Mouse (Mus musculus): ENCODE results near the gene Cavin1. TPM values are rescaled to one million over a fixed set of nuclear protein-coding genes. Genes with fewer than 3 reads are reported as not detected.
A peak's percentile ranks its signal among the peaks of the same experiment; 100 is the strongest.

The Cavin1 gene
- total and polyA plus RNA-seq, 2 experiments from 2014 or later = 305 to 442 TPM

DNA sequence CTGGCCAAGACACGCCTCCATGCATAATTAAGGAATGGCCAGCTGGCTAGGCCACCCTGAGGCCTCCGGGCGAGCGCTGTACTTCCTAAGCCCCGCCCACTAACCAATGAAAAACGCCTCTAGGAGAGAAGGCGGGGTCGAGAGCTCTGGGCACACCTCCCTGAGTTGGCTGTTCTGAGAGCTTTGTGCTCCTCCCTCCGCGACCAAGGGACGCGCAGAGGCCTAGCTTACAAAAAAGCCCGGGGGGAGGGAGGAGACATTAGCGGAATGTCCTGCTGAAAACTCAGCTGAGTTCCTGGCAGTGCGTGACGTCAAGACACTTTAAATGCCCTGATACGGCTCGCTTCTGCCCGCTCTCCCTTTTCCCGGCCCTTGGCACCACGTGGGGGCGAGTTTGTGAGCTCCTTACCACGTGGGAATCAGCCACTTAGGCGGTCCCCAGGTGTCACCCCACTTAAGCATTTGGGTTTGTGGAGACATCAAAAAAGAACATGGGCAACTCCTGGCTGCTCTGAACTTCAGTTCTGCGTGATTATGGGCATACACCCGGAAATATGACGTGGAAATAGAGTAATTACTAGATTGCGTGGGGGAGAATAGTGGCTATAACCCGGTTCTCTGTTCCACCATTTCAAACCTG, 31.1 kb downstream of the Cavin1 start, which contains the start of gene Stat3:
Gene Stat3, minus strand, starts transcription at position 29 of the 640 bp plus-strand sequence.
- under 1% methylated on average over 29 of the region's 29 CpGs for WGBS
- no peaks in the 10 kb centered on the region for H3K36me3 ChIP-seq (replicated peaks; ENCODE audit: control insufficient read depth, insufficient read depth, low read length)
- peak within 1 kb of the TSS; percentile 98 for H3K27ac ChIP-seq (ENCODE audit: low read depth)
- peak within 1 kb of the TSS; percentile 97 for H3K9ac ChIP-seq (replicated peaks; ENCODE audit: low read depth, low read length)
- peaks cover 31% of the 10 kb centered on the region for H3K4me1 ChIP-seq (ENCODE audit: control insufficient read depth, insufficient read depth)
- H3K4me3 ChIP-seq (ENCODE audit: low read depth, low read length) = peak within 1 kb of the TSS; percentile 99
- ATAC-seq (ENCODE audit: insufficient read depth, low read depth) (peak; percentile 97), DNase-seq (ENCODE audit: low spot score) (peak; percentile 100)
- H3K4me2 ChIP-seq (ENCODE audit: low read depth, low read length) = peak within 1 kb of the TSS; percentile 73
- TF ChIP-seq EP300 (IDR thresholded peaks at IDR 0.05; ENCODE audit: low read depth) (peak; percentile 95), CTCF (IDR thresholded peaks at IDR 0.05; ENCODE audit: low read depth) (peak; percentile 1; the same call in 1 of the 2 replicates)
- peaks cover under 1% of the 10 kb centered on the region; the same call in 1 of the 2 replicates for H3K9me3 ChIP-seq (replicated peaks; ENCODE audit: control insufficient read depth, low read length)
- no peaks in the 10 kb centered on the region for H3K27me3 ChIP-seq (ENCODE audit: control insufficient read depth, insufficient read depth, low read length)

DNA sequence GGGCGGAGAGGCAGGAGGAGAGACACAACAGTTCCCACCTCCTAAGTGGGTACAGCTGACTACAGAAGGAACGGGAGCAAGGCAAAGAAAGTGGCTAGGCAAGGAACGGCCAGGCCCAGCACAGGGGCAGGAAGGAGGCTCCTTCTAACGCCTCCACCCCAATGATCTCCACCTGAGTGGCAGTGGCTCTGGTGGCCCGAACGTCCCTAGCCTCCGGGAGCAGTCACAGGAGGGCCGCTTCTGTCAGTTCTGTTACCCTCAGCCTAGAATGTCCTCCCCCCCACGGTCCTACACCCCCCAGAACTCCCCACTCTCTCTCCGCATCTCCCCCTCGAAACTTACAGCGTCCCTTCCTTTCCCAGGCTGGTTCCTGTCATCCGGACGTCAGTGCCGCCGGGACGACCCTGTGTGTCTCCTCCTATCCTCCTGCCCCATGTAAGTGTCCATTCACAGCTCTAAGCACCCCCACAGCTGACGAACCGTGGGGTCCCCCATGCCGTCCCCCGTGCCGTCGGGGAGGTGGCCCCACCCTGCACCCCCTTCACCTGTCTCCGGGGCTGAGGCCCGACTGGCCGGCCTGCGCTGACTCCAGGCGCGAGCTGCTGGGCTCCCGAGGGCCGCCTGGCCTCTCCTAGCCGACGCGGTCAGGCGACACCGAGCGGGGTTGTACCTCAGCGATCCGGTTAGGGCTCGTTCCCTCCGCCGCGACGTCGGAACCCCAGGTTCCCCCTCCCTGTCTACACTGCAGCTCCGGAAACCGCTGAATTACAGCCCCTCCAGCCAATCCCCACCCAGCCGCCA, 31.8 kb downstream of the Cavin1 start:
- no peaks in the 10 kb centered on the region for H3K9me3 ChIP-seq (replicated peaks; ENCODE audit: control insufficient read depth, low read length)
- H3K4me2 ChIP-seq (ENCODE audit: low read depth, low read length) = peak overlapping the region; percentile 73
- peak overlapping the region; percentile 97 for H3K9ac ChIP-seq (replicated peaks; ENCODE audit: low read depth, low read length)
- H3K4me1 ChIP-seq (ENCODE audit: control insufficient read depth, insufficient read depth) = peaks cover 31% of the 10 kb centered on the region
- peak overlapping the region; percentile 99 for H3K4me3 ChIP-seq (ENCODE audit: low read depth, low read length)
- WGBS = under 1% methylated on average over 48 of the region's 48 CpGs
- no peaks in the 10 kb centered on the region for H3K27me3 ChIP-seq (ENCODE audit: control insufficient read depth, insufficient read depth, low read length)
- H3K27ac ChIP-seq (ENCODE audit: low read depth) = peak overlapping the region; percentile 98
- ATAC-seq (ENCODE audit: insufficient read depth, low read depth) (peak; percentile 5), DNase-seq (ENCODE audit: low spot score) (no peak)
- 0 out of 2 replicates have a peak, but pooled peaks cover 3% of the 10 kb centered on the region for H3K36me3 ChIP-seq (replicated peaks; ENCODE audit: control insufficient read depth, insufficient read depth, low read length)
- TF ChIP-seq EP300 (IDR thresholded peaks at IDR 0.05; ENCODE audit: low read depth) (no peak; the same call in 1 of the 2 replicates), CTCF (IDR thresholded peaks at IDR 0.05; ENCODE audit: low read depth) (no peak)

DNA sequence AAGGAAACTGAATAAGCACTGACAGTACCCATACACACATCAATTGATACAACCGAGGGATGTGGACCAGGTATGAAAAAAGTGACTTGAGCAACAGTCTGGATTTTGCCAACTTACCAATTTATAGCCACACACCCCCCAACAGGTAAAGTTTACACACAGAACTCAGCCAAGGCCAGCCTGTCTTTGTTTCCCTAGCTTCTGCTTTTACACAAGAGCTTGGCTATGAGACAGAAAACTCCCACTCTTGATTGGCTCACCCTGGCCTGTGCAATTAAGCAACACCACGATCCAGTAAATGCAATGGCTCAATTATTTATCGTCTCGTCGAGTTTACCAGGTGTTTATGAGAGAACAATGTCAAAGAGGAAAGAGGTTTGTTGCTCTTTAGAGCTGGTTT, 32.6 kb downstream of the Cavin1 start:
- Histone ChIP-seq H3K27ac (ENCODE audit: low read depth) (peak overlapping the region; percentile 98; the same call in 1 of the 2 replicates), H3K9ac (replicated peaks; ENCODE audit: low read depth, low read length) (peak overlapping the region; percentile 97; the same call in 1 of the 2 replicates), H3K27me3 (ENCODE audit: control insufficient read depth, insufficient read depth, low read length) (no peaks in the 10 kb centered on the region), H3K4me3 (ENCODE audit: low read depth, low read length) (peak overlapping the region; percentile 99), H3K4me1 (ENCODE audit: control insufficient read depth, insufficient read depth) (peaks cover 31% of the 10 kb centered on the region), H3K9me3 (replicated peaks; ENCODE audit: control insufficient read depth, low read length) (no peaks in the 10 kb centered on the region), H3K36me3 (replicated peaks; ENCODE audit: control insufficient read depth, insufficient read depth, low read length) (0 out of 2 replicates have a peak, but pooled peaks cover 4% of the 10 kb centered on the region), H3K4me2 (ENCODE audit: low read depth, low read length) (peak overlapping the region; percentile 73)
- DNase-seq (ENCODE audit: low spot score) = peak; percentile 43
- ATAC-seq (ENCODE audit: insufficient read depth, low read depth) = no peak
- TF ChIP-seq EP300 (IDR thresholded peaks at IDR 0.05; ENCODE audit: low read depth) = no peak
- no peak for TF ChIP-seq CTCF (IDR thresholded peaks at IDR 0.05; ENCODE audit: low read depth)
- WGBS = 10% methylated on average over 5 of the region's 5 CpGs

DNA sequence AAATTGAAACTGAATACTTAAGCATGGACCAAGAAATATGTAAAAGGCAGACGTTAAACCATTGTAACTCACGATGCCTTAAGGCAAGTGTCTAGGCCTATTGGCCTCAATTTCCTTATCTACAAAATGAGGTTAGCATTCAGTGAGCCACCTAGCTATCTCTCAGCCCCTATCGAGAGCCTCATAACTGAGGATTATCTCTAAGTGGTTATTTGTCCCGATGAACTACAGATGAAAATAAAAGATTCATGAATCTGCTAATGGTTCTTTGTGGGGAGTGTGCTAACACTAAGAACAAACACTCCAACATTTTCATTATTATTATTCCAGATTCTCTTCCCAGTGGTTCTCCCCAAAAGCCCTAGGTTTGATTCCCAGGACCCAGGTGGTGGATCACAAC, 33.4 kb downstream of the Cavin1 start:
- no peak for TF ChIP-seq CTCF (IDR thresholded peaks at IDR 0.05; ENCODE audit: low read depth)
- no peak for TF ChIP-seq EP300 (IDR thresholded peaks at IDR 0.05; ENCODE audit: low read depth)
- Histone ChIP-seq H3K4me3 (ENCODE audit: low read depth, low read length) (peak overlapping the region; percentile 99), H3K9me3 (replicated peaks; ENCODE audit: control insufficient read depth, low read length) (no peaks in the 10 kb centered on the region), H3K27me3 (ENCODE audit: control insufficient read depth, insufficient read depth, low read length) (no peaks in the 10 kb centered on the region), H3K9ac (replicated peaks; ENCODE audit: low read depth, low read length) (0 out of 2 replicates have a peak overlapping the region, but pooled peaks have one; percentile 97), H3K4me1 (ENCODE audit: control insufficient read depth, insufficient read depth) (peaks cover 31% of the 10 kb centered on the region), H3K4me2 (ENCODE audit: low read depth, low read length) (peak overlapping the region; percentile 73), H3K27ac (ENCODE audit: low read depth) (peak overlapping the region; percentile 98; the same call in 1 of the 2 replicates), H3K36me3 (replicated peaks; ENCODE audit: control insufficient read depth, insufficient read depth, low read length) (0 out of 2 replicates have a peak, but pooled peaks cover 4% of the 10 kb centered on the region)
- 32% methylated on average over 4 of the region's 4 CpGs for WGBS
- DNase-seq (ENCODE audit: low spot score) (no peak), ATAC-seq (ENCODE audit: insufficient read depth, low read depth) (no peak)

All from heart, postnatal 0 days (tissue).